Mouse (Mus musculus): ENCODE results near the gene Sar1b. TPM values are rescaled to one million over a fixed set of nuclear protein-coding genes. Genes with fewer than 3 reads are reported as not detected.

The Sar1b gene
- polyA plus RNA-seq, 1 experiment from 2014 or later: 188 TPM

GRCm38 (mm10) chr11:51817756-51818155 is 54.3 kb downstream of the Sar1b start:
- Histone ChIP-seq H3K4me2 (ENCODE audit: low read length) (no peak overlapping the region), H3K27ac (replicated peaks; ENCODE audit: low read depth, low read length) (no peak overlapping the region), H3K4me1 (ENCODE audit: control insufficient read depth, insufficient read depth, low read length) (0 out of 2 replicates have a peak, but pooled peaks cover 3% of the 10 kb centered on the region), H3K36me3 (ENCODE audit: control insufficient read depth, insufficient read depth, low read length) (no peaks in the 10 kb centered on the region), H3K9ac (replicated peaks; ENCODE audit: low read length) (no peak overlapping the region), H3K4me3 (replicated peaks; ENCODE audit: low read depth, low read length) (no peak overlapping the region), H3K27me3 (ENCODE audit: control insufficient read depth, insufficient read depth, low read length) (no peaks in the 10 kb centered on the region), H3K9me3 (ENCODE audit: control insufficient read depth, low read length) (no peaks in the 10 kb centered on the region)
- DNase-seq (peak; percentile 91), ATAC-seq (ENCODE audit: low FRiP score, low TSS enrichment) (no peak)
- 39% methylated on average over 6 of the region's 6 CpGs for WGBS

- Histone ChIP-seq H3K9ac (replicated peaks; ENCODE audit: low read length) (no peak overlapping the region), H3K27ac (replicated peaks; ENCODE audit: low read depth, low read length) (no peak overlapping the region), H3K4me2 (ENCODE audit: low read length) (no peak overlapping the region), H3K9me3 (ENCODE audit: control insufficient read depth, low read length) (no peaks in the 10 kb centered on the region), H3K4me1 (ENCODE audit: control insufficient read depth, insufficient read depth, low read length) (peaks cover 5% of the 10 kb centered on the region; the same call in 1 of the 2 replicates), H3K4me3 (replicated peaks; ENCODE audit: low read depth, low read length) (no peak overlapping the region), H3K27me3 (ENCODE audit: control insufficient read depth, insufficient read depth, low read length) (no peaks in the 10 kb centered on the region), H3K36me3 (ENCODE audit: control insufficient read depth, insufficient read depth, low read length) (no peaks in the 10 kb centered on the region)
- 80% methylated on average over 4 of the region's 4 CpGs for WGBS
- DNase-seq (no peak), ATAC-seq (ENCODE audit: low FRiP score, low TSS enrichment) (no peak)
These were observed 55.4 kb downstream of the Sar1b start for GRCm38 (mm10) chr11:51818837-51819236.

- no peaks in the 10 kb centered on the region for H3K27me3 ChIP-seq (ENCODE audit: control insufficient read depth, insufficient read depth, low read length)
- H3K4me3 ChIP-seq (replicated peaks; ENCODE audit: low read depth, low read length): no peak overlapping the region
- no peak for ATAC-seq (ENCODE audit: low FRiP score, low TSS enrichment)
- H3K4me1 ChIP-seq (ENCODE audit: control insufficient read depth, insufficient read depth, low read length): peaks cover 5% of the 10 kb centered on the region; the same call in 1 of the 2 replicates
- H3K9me3 ChIP-seq (ENCODE audit: control insufficient read depth, low read length): no peaks in the 10 kb centered on the region
- H3K9ac ChIP-seq (replicated peaks; ENCODE audit: low read length): no peak overlapping the region
- no peak overlapping the region for H3K4me2 ChIP-seq (ENCODE audit: low read length)
- H3K27ac ChIP-seq (replicated peaks; ENCODE audit: low read depth, low read length): no peak overlapping the region
- H3K36me3 ChIP-seq (ENCODE audit: control insufficient read depth, insufficient read depth, low read length): no peaks in the 10 kb centered on the region
- WGBS: 69% methylated on average over 3 of the region's 3 CpGs
- peak; percentile 24 for DNase-seq
These were observed 56.5 kb downstream of the Sar1b start for GRCm38 (mm10) chr11:51819964-51820363.

- no peak overlapping the region for H3K4me3 ChIP-seq (replicated peaks; ENCODE audit: low read depth, low read length)
- no peak overlapping the region for H3K4me2 ChIP-seq (ENCODE audit: low read length)
- no peaks in the 10 kb centered on the region for H3K27me3 ChIP-seq (ENCODE audit: control insufficient read depth, insufficient read depth, low read length)
- H3K9ac ChIP-seq (replicated peaks; ENCODE audit: low read length): no peak overlapping the region
- ATAC-seq (ENCODE audit: low FRiP score, low TSS enrichment): no peak
- peak; percentile 85 for DNase-seq
- 46% methylated on average over 11 of the region's 11 CpGs for WGBS
- H3K27ac ChIP-seq (replicated peaks; ENCODE audit: low read depth, low read length): no peak overlapping the region
- peaks cover 5% of the 10 kb centered on the region; the same call in 1 of the 2 replicates for H3K4me1 ChIP-seq (ENCODE audit: control insufficient read depth, insufficient read depth, low read length)
- H3K36me3 ChIP-seq (ENCODE audit: control insufficient read depth, insufficient read depth, low read length): no peaks in the 10 kb centered on the region
- H3K9me3 ChIP-seq (ENCODE audit: control insufficient read depth, low read length): no peaks in the 10 kb centered on the region
These were observed 57.4 kb downstream of the Sar1b start for GRCm38 (mm10) chr11:51820861-51821260.

GRCm38 (mm10) chr11:51822736-51823135 is 59.2 kb downstream of the Sar1b start:
- H3K4me1 ChIP-seq (ENCODE audit: control insufficient read depth, insufficient read depth, low read length): peaks cover 5% of the 10 kb centered on the region; the same call in 1 of the 2 replicates
- H3K9me3 ChIP-seq (ENCODE audit: control insufficient read depth, low read length): no peaks in the 10 kb centered on the region
- ATAC-seq (ENCODE audit: low FRiP score, low TSS enrichment) (no peak), DNase-seq (no peak)
- no peaks in the 10 kb centered on the region for H3K27me3 ChIP-seq (ENCODE audit: control insufficient read depth, insufficient read depth, low read length)
- WGBS: 26% methylated on average over 4 of the region's 4 CpGs
- no peak overlapping the region for H3K4me3 ChIP-seq (replicated peaks; ENCODE audit: low read depth, low read length)
- H3K4me2 ChIP-seq (ENCODE audit: low read length): no peak overlapping the region
- no peak overlapping the region for H3K27ac ChIP-seq (replicated peaks; ENCODE audit: low read depth, low read length)
- no peaks in the 10 kb centered on the region for H3K36me3 ChIP-seq (ENCODE audit: control insufficient read depth, insufficient read depth, low read length)
- H3K9ac ChIP-seq (replicated peaks; ENCODE audit: low read length): no peak overlapping the region

GRCm38 (mm10) chr11:51823271-51823670 is 59.8 kb downstream of the Sar1b start:
- Histone ChIP-seq H3K27me3 (ENCODE audit: control insufficient read depth, insufficient read depth, low read length) (no peaks in the 10 kb centered on the region), H3K9ac (replicated peaks; ENCODE audit: low read length) (no peak overlapping the region), H3K36me3 (ENCODE audit: control insufficient read depth, insufficient read depth, low read length) (no peaks in the 10 kb centered on the region), H3K4me1 (ENCODE audit: control insufficient read depth, insufficient read depth, low read length) (peaks cover 5% of the 10 kb centered on the region; the same call in 1 of the 2 replicates), H3K4me2 (ENCODE audit: low read length) (no peak overlapping the region), H3K9me3 (ENCODE audit: control insufficient read depth, low read length) (no peaks in the 10 kb centered on the region), H3K27ac (replicated peaks; ENCODE audit: low read depth, low read length) (no peak overlapping the region), H3K4me3 (replicated peaks; ENCODE audit: low read depth, low read length) (no peak overlapping the region)
- 20% methylated on average over 11 of the region's 11 CpGs for WGBS
- ATAC-seq (ENCODE audit: low FRiP score, low TSS enrichment) (no peak), DNase-seq (no peak)

- Histone ChIP-seq H3K9ac (replicated peaks; ENCODE audit: low read length) (no peak overlapping the region), H3K27me3 (ENCODE audit: control insufficient read depth, insufficient read depth, low read length) (no peaks in the 10 kb centered on the region), H3K4me1 (ENCODE audit: control insufficient read depth, insufficient read depth, low read length) (peaks cover 5% of the 10 kb centered on the region; the same call in 1 of the 2 replicates), H3K4me3 (replicated peaks; ENCODE audit: low read depth, low read length) (no peak overlapping the region), H3K9me3 (ENCODE audit: control insufficient read depth, low read length) (no peaks in the 10 kb centered on the region), H3K4me2 (ENCODE audit: low read length) (no peak overlapping the region), H3K36me3 (ENCODE audit: control insufficient read depth, insufficient read depth, low read length) (no peaks in the 10 kb centered on the region), H3K27ac (replicated peaks; ENCODE audit: low read depth, low read length) (no peak overlapping the region)
- ATAC-seq (ENCODE audit: low FRiP score, low TSS enrichment): no peak
- DNase-seq: no peak
- 94% methylated on average over 3 of the region's 3 CpGs for WGBS
These were observed 60.7 kb downstream of the Sar1b start for GRCm38 (mm10) chr11:51823963-51824753.

- Histone ChIP-seq H3K4me1 (ENCODE audit: control insufficient read depth, insufficient read depth, low read length) (peaks cover 5% of the 10 kb centered on the region; the same call in 1 of the 2 replicates), H3K4me3 (replicated peaks; ENCODE audit: low read depth, low read length) (no peak overlapping the region), H3K9me3 (ENCODE audit: control insufficient read depth, low read length) (no peaks in the 10 kb centered on the region), H3K27me3 (ENCODE audit: control insufficient read depth, insufficient read depth, low read length) (no peaks in the 10 kb centered on the region), H3K9ac (replicated peaks; ENCODE audit: low read length) (no peak overlapping the region), H3K27ac (replicated peaks; ENCODE audit: low read depth, low read length) (no peak overlapping the region), H3K4me2 (ENCODE audit: low read length) (no peak overlapping the region), H3K36me3 (ENCODE audit: control insufficient read depth, insufficient read depth, low read length) (no peaks in the 10 kb centered on the region)
- 94% methylated on average over 19 of the region's 19 CpGs for WGBS
- DNase-seq (no peak), ATAC-seq (ENCODE audit: low FRiP score, low TSS enrichment) (no peak)
These were observed 61.5 kb downstream of the Sar1b start for GRCm38 (mm10) chr11:51824867-51825424.

All from midbrain, embryonic 14.5 days (tissue).